Mouse (Mus musculus) ES-E14 (cell line): ENCODE measurements at regions not wholly inside any gene's neighbourhood (a gene's known extent, or its start where the extent isn't known, plus 50 kb on each side); places are given as distances from the start of the nearest gene placed in this dataset.

Experiments
- CHD2 ChIP-seq: IDR thresholded peaks from 2 replicates; pipeline ENCODE4 v1.6.1; 2014; ENCODE audit warnings: mild to moderate bottlenecking, low read depth, low read length, inconsistent platforms
- HCFC1 ChIP-seq: IDR thresholded peaks from 2 replicates; pipeline ENCODE4 v1.6.1; 2012; ENCODE audit warnings: low read length, inconsistent platforms, borderline replicate concordance; ENCODE audit not compliant: insufficient read depth
- MAFK ChIP-seq: IDR thresholded peaks from 2 replicates; pipeline ENCODE4 v1.6.1; 2014; ENCODE audit warnings: mild to moderate bottlenecking, low read depth, low read length, inconsistent platforms; ENCODE audit not compliant: insufficient read depth

DNA sequence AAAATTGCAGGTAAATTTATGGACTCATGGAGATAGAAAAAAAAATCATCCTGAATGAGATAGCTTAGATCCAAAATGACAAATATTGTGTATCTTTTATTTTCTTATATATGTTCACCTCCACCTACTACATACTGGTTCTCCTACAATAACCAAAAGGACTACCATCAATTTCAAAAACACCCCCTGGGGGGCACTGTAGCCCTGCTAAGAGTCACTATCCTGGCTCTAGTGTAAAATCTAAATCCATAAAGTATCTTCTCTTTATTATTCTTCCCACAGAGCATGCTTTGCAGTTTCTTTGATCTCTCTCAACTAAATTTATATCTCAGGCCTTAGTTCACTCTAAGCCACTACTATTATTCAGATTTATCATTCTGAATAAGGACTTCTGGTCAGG is 122.3 kb upstream of the Arhgef26 start:
- TF ChIP-seq HCFC1: no peak
- no peak for TF ChIP-seq CHD2
- no peak for TF ChIP-seq MAFK
